Mouse (Mus musculus) lung, postnatal 36 days (tissue): ENCODE measurements at regions not wholly inside any gene's neighbourhood (a gene's known extent, or its start where the extent isn't known, plus 50 kb on each side); places are given as distances from the start of the nearest gene placed in this dataset.
"Not testable (repeated sequence)": the region's sequence is repeated elsewhere in the genome, so short reads cannot be mapped to it uniquely, and the experiment has no call there.

ENCODE experiments used
- DNase-seq: peaks from one replicate; pipeline ENCODE4 v3.0.0; 2022; ENCODE audit warnings: mixed read lengths

- DNase-seq = no peak
Observed at GRCm38 (mm10) chr7:73206922-73207811, 168.1 kb upstream of the Rgma start.

DNA sequence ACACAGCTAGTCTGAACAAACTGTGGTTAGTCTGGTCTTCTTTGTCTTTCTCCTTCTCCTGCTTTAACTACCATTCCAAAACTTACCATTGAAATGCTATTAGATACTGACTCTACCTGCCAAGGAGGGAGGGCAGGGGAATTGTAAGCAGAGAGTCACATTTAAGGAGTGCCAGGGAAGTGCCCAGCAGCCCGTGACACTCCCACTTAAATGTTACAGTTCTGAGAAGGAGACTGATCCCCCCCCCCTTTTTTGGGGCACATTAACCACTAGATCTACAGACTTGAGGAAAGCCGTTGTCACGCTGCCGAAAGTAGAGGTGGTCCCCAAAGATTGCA lies 166.9 kb upstream of the Rgma start:
- DNase-seq = no peak

GRCm38 (mm10) chr7:73208817-73209602 lies 166.3 kb upstream of the Rgma start:
- peak; percentile 4 for DNase-seq

- no peak for DNase-seq
Observed at GRCm38 (mm10) chr7:73210078-73210477, 165.2 kb upstream of the Rgma start.

GRCm38 (mm10) chr7:73222237-73222915 lies 152.9 kb upstream of the Rgma start:
- DNase-seq = no peak

DNA sequence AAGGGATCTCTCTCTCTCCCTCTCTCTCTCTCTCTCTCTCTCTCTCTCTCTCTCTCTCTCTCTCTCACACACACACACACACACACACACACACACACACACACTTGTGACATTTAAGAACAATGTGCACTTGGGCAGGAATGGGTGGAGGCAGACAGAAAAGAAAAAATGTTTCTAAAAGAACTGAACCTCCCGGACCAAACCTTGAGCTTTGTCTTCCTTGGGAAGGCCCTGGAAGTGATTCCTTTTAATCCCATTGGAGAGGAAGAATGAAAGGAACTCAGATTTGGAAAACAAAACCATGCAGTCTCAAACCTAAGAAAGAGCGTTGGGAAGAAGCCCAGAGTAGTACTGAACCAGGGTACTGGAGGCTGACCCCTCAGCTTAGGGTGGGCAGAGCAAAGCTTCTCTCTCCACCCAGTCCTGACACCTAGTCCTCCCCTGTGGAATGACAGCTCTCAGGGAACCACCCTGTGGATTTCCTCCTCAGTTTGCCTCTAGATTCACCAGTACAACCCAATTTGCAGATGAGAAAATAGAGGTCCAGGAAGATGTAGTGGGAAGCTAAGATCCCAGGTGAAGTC lies 152.3 kb upstream of the Rgma start:
- DNase-seq = no peak

GRCm38 (mm10) chr7:73233539-73234158 lies 141.7 kb upstream of the Rgma start:
- no peak for DNase-seq

DNA sequence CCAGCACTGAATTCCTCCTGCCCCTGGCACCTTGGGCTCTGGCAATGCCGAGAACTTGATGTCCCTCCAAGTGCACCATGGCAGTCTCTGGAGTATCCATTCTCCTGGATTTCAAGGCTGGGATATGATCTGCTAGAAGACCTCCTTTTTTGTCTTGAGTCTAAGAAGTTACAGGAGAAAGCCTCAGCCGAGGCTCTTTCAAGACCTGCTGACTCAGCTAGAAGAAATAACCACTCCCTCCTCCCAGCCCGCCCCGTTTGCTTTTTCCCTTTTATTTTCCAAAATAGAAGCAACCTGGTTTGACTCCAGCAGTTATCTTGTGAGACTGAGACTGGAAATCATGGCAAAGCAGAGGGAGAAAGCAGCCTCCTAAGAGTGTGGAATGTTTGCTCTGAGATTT lies 136.8 kb upstream of the Rgma start:
- DNase-seq = no peak

DNA sequence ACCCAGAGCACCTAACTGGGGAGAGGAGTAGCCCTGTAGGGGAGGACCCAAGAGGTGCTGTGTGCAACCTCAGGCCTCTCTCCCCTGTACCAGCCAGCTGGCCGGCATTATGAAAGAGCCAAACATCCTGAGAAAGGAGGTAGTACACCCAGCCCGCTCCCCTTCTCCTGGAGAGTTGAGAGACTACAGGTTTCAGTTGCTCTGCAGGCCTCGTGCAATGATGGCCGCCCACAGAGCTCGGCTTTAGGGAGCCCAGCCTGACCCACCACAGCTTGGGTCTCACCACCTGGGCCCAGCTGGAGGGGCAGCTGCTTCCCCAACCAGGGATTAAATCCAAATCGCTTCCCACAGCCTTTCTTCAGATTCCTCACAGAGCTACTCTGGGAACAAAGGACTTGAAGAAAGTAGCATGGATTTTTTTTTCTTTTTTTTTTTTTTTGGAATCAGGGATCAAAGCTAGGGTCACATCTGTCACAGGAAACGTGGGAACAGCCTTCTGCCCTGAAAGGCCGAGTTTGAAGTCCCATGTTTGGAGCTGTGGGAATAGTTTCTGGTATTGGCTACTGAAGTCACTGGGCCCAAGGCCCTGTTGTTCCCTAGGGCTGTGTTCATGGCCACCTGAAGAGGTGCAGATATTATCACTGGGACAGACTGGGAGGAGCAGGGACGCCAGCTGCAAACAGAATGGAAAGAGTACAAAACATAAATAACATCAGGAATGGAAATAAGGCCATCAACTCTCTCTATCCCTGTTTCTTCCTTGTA lies 131.5 kb upstream of the Rgma start:
- no peak for DNase-seq

- DNase-seq = no peak
Observed at GRCm38 (mm10) chr7:73245431-73245830, 129.9 kb upstream of the Rgma start.

- no peak for DNase-seq
Observed at GRCm38 (mm10) chr7:73250593-73250992, 124.7 kb upstream of the Rgma start.

DNA sequence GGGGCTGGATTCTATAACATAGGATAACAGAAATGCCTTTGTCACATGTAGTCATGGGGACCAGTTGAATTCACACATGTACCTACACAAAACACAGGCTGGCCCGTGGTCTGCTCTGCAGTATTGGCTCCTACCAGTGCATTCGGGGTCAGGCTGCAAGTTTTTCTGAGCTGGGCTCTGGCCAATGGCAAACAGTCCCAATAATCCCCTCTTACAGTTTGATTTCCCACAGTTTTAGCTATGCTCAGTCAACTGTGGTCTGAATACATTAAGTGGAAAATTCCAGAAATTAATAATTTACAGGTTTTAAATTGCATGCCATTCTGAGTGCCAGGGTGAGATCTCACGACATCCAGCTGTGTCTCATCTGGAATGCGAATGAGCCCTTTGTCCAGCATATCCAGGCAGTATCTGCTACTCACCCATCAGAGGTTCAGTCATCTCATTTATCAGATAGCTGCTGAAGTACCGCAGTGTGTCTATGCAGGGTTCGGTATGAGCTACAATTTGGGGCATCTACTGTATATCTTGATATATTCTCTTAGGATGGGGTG lies 124.0 kb upstream of the Rgma start:
- DNase-seq = no peak

- DNase-seq = not testable (repeated sequence)
Observed at GRCm38 (mm10) chr7:73254972-73255371, 120.3 kb upstream of the Rgma start.

- DNase-seq = peak; percentile 19
Observed at GRCm38 (mm10) chr7:73260140-73260539, 115.2 kb upstream of the Rgma start.

- DNase-seq = peak; percentile 14
Observed at GRCm38 (mm10) chr7:73261750-73262149, 113.6 kb upstream of the Rgma start.

- DNase-seq = no peak
Observed at GRCm38 (mm10) chr7:73262526-73262925, 112.8 kb upstream of the Rgma start.

GRCm38 (mm10) chr7:73269626-73270025 lies 105.7 kb upstream of the Rgma start:
- DNase-seq = no peak

- no peak for DNase-seq
Observed at GRCm38 (mm10) chr7:73272787-73273186, 102.5 kb upstream of the Rgma start.

- peak; percentile 68 for DNase-seq
Observed at GRCm38 (mm10) chr7:73275814-73276271, 99.5 kb upstream of the Rgma start.

- DNase-seq = no peak
Observed at GRCm38 (mm10) chr7:73278616-73279015, 96.7 kb upstream of the Rgma start.

DNA sequence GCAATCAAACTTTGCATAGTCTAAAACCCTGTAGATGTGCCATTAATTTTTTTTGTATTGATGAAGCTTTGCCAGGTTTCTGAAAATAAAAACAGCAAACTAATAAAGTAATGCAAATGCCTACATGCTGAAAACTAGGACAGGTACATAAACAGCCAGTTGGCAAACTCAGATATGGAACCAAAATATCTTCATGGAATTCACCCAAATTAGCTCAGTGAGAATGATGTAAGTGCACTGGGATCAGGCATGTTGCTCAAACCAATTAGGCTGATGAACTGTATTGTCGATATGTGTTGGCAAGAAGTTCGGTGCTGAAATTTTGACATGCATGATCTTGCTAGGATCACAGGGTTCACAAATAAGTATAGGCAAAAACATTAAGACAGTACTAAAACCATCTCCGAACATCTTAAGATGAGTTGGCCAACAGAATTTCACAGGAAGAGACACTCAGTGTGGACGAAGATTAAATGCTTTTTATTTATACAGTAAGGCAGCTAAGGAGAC lies 95.3 kb upstream of the Rgma start:
- peak; percentile 19 for DNase-seq
